Mouse (Mus musculus) gastrocnemius, postnatal 14 days (tissue): ENCODE measurements around the gene Haus4. TPM values are rescaled to one million over a fixed set of nuclear protein-coding genes. Genes with fewer than 3 reads are reported as not detected.

Experiments
- DNase-seq: peaks from one replicate; pipeline ENCODE4 v3.0.0; 2021; ENCODE audit warnings: mixed read lengths
- intact Hi-C: fragments of 180-260 bp; cut with DNase I; formaldehyde crosslinking; loops from one replicate; pipeline ENCODE4 v1.15.1; 2025; ENCODE audit warnings: low total_unique reads
- long read RNA-seq, 2 experiments: library from polyadenylated mRNA; stranded (forward); transcript quantifications; one replicate each; pipeline ENCODE4 v2.0.0; 2021
- total RNA-seq, 2 experiments: library from RNA; stranded (reverse); gene quantifications; 2 replicates each; pipeline ENCODE4 v1.2.3; 2021

Haus4 gene
- 1 to 10 TPM; 5.8 to 6.5 TPM for total RNA-seq
- long read RNA-seq, experiment 1, transcript Haus4-201 (10 exons, 1,587 nt): major isoform, 6 of 8 reads
- long read RNA-seq, experiment 1, partial matches to known transcripts: 1 of 8 reads
- long read RNA-seq, experiment 1, other reads (novel, unspliced or antisense): 1 of 8 reads
- long read RNA-seq, experiment 2, transcript Haus4-201 (10 exons, 1,587 nt): major isoform, 6 of 7 reads
- long read RNA-seq, experiment 2, partial matches to known transcripts: 0 of 7 reads
- long read RNA-seq, experiment 2, other reads (novel, unspliced or antisense): 1 of 7 reads

- intact Hi-C loops: no loop called here
- DNase-seq: peak; percentile 81
Observed at GRCm38 (mm10) chr14:54553975-54554769, at the start of gene Haus4. Gene Haus4 (minus strand): TSS chr14:54554616.

DNA sequence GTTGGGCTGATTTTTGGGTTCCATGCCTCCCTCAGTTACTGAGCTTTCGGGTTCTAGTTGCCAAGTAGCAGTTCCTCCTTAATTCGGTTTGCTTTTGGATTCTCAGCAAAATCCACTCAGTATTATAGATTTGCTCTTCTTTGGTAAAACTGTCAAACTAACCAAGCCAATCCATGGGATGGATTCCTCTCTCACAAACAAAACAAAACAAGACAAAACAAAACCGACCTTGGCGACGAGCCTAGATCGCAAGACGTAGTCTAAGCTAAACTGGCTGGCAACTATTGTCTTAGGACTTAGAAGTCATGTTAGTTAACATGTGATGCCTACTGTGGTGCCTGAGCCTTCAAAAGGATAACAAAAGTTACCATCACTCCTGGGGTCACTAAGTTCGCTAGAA is 49.3 kb upstream of the Haus4 start:
- intact Hi-C loops: no loop called here
- DNase-seq: no peak

GRCm38 (mm10) chr14:54603038-54603654 is 48.7 kb upstream of the Haus4 start:
- peak; percentile 97 for DNase-seq
- intact Hi-C loops: no loop called here

DNA sequence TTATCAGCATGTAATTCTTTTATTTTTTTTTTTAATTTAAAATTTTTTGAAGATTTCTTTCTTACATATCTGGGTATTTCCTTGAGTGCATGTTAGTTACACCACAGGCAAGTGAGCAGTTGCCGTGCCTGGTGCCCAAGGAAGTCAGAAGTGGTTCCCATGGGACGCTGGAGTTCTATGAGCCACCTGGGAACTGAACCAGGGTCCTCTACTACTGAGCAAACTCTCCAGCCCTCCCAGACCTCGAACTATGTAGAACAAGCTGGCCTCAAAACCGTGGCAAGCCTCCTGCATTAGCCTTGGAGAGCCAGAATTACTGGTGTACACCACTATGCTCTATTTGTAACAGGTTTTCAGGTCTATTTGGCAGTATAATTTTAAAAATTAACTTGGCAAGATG is 48.2 kb upstream of the Haus4 start:
- no peak for DNase-seq

DNA sequence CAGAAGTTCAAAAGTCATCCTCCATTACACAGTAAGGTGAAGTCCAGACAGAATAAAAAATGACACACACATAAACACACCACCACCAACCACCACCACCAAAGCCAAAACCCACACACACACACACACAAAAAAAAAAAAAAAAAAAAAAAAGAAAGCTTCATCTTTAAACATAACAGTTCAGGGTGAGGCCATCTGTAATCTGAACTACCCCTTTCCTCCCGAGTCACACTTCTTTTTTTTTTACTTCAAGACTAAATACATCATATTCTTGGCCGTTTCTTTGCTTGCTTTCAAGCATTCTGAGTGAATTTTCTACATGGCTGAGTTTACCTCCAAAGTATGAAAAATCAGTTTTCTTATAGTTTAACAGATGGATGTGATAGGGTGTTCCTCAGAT is 47.2 kb upstream of the Haus4 start:
- intact Hi-C loops: no loop called here
- no peak for DNase-seq

More for the DNA sequence above, 48.2 kb upstream of the Haus4 start:
- intact Hi-C loops: no loop called here

- intact Hi-C loops: no loop called here
- no peak for DNase-seq
Observed at GRCm38 (mm10) chr14:54597084-54597483, 42.7 kb upstream of the Haus4 start.

DNA sequence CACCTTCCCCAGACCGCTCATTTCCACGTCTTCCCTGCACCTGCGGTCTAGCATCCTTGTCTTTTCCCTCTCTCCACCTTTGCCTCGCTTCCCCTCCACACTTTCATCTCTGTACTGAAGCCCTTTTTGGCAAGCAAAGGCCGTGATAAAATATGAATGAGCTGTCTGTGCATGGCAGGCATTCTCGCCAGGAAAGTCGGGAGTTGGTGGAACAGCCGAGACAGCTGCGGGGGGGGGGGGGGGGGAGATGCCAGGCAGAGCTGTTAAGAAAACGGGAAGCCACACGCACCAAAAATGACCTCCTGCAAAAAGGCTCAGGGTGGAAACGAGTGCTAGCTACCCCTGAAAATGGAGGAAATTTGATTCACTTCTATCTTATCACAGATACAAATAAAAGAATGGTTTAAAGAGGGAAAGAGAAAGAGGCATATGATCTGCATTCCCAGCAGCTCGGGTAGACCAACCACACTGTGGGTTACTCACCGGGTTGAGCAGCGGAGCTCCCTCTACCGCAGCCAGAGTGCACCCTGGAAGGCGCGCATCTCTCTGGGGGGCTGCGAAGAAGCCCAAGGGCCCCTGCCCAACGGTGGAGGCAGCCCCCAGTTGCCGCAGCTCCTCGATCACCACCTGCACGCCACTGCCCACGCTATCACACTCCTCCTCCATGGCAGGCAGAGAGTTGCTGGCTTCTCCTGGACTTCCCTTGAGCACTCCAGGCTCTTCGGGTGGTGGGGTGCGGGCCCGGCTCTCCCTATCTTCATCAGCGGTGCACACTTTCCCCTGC is 40.4 kb upstream of the Haus4 start:
- intact Hi-C loops: no loop called here
- no peak for DNase-seq

DNA sequence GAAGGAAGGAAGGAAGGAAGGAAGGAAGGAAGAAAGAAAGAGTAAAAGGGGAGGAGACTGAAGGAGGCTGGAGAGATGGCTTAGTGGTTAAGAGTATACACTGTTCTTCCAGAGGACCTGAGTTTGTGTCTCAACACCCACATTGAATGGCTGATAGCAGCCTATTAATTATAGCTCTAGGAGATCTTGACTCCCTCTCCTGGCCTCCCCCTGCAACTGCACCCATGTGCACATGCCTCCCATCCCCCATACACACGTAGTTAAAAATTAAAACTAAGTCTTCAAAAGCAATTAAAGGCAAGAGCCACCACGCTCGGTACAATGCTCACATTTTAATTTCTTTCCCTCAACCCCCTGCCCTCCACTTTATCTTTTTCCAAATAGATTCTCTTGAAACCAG is 39.6 kb upstream of the Haus4 start:
- intact Hi-C loops: no loop called here
- DNase-seq: no peak

DNA sequence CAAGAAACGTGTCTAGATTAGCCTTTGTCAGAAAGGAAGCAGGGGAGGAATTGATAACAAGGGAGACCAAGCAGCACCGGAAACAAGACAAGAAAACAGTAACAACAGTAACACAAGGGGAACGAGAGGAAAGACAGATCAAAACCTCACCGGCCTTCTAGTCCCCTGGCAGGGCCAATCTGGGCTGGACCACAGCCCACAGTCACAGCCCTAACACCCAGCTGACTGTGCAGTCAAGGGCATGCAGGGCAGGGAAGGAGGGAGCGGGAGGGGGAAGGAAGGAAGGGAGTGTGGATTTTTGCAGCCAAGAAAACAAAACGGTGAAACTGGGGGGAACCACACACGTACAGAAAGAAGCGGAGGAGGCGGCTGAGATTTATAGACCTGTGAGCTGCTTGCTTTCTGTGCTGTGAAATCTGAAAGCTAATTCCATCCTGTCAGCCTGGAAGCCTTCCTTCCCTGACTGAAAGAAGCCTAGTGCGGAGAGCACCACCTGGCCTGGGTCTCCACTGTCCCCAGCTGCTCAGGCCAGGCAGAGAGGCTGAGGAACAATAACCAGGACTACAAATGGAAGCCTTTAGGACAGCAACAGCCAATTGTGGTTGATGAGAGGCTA is 38.0 kb upstream of the Haus4 start:
- peak; percentile 47 for DNase-seq

DNA sequence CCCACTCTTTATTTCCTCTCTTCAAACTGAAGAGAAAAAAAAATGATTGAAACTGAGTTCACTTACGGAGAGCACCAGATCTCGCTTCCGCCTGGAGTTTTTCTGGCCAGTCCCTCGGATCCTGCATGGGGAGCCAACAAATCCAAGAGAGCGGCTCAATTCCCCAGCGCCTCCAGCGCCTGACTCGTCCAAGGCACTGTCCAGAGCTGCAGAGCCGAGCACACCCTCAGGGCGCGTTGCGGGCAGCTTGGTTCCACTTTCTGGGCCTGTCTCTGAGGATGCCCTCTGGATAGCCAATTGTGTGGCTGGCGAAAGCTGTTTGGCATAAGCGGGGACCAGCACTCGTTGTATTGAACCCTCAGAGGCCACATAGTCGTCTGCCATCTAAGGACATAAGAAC is 36.6 kb upstream of the Haus4 start:
- no peak for DNase-seq
- intact Hi-C loops: no loop called here

More for the DNA sequence above, 38.0 kb upstream of the Haus4 start:
- intact Hi-C loops: no loop called here

GRCm38 (mm10) chr14:54583681-54584338 is 29.4 kb upstream of the Haus4 start:
- intact Hi-C loops: loop anchor here (5.0 kb wide), 1 partner anchor 53 kb away; no protein-coding TSS in a partner anchor
- peak; percentile 62 for DNase-seq

DNA sequence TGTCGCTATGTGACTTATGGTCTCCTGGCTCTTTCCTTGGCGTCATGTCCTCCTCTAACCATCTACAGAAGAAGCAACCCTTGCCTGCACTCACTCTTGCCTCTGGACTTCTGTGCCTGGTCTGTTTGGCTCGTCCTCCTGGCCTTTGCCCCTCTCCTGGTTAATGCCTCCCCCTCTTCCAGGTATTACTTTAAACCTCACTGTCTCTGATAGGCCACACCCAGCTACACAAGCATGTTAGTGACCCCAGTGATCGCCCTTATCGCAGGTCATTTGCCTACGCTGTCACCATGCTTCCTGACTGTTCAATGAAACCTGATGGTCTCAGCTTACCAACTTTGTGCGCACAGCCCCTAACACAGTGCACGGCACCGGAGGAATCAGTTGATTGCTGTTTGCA is 28.1 kb upstream of the Haus4 start:
- intact Hi-C loops: loop anchor here (5.0 kb wide), 1 partner anchor 55 kb away; no protein-coding TSS in a partner anchor
- no peak for DNase-seq

- no peak for DNase-seq
- intact Hi-C loops: loop anchor here (5.0 kb wide), 1 partner anchor 58 kb away; no protein-coding TSS in a partner anchor
Observed at GRCm38 (mm10) chr14:54579638-54580037, 25.2 kb upstream of the Haus4 start.

- DNase-seq: no peak
- intact Hi-C loops: no loop called here
Observed at GRCm38 (mm10) chr14:54578063-54578462, 23.6 kb upstream of the Haus4 start.

GRCm38 (mm10) chr14:54577089-54577982 is 22.9 kb upstream of the Haus4 start, which contains the start of gene Ajuba:
Gene Ajuba (minus strand): TSS chr14:54577558.
- intact Hi-C loops: no loop called here
- peak; percentile 92 for DNase-seq

DNA sequence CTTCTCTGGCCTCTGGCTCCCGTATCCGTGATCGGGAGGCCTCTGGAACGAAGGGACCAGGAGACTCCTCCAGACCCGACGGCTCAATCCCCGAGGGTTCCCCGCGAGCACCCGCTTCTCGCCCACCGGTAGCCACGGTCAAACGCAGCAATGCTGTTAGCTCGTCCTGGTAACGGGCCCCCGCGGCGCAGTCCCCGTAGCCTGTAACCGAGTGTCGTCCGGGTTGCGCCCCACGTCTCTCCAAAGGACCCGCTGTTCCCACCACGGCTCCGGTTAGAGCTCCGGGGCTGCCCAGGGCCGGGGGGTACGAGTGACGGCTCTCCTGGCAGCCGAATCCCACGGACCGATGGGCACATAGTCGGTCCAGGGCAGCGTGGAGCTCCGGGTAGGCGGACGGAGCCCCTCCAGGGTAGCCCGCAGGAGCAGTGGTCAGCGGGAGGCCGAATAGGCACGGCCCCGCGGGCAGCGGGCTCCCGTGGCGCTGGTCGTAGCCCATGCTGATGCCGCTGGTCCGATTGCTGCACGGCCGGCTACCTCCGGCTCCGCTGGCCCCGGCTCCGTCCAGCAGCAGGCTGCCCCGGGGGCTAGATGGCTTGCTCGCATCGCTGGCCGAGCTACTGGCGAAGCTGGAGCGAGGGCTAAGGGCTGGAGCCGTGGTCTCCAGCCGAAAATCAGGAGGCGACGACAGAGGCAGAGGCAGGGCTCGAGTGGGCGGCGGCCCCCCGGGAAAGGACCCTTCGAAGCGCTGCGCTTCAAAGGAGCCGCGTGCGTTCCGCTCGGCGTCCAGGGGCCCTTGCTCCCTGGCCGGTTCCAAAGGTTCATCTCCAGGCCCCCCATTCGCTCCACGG is 22.0 kb upstream of the Haus4 start:
- intact Hi-C loops: no loop called here

DNA sequence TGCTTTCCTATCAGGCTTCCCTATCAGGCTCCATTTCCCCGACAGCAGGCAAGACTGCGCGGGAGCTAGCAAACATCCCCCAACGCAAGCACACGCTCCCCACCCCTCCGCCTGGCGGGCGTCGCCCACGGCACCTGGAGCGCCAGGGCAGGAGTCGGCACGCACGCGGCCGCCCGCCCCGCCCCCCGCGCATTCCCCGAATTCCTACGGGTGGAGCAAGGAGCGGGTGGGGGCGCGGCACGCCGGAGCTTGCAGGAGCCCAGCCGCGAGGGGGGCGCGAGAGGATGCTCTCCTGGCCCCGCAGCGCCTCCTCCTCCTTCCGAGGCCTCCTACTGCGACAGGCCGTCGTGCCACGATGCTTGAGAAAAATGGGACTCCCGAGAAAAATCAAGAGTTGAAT is 21.2 kb upstream of the Haus4 start:
- peak; percentile 75 for DNase-seq
- intact Hi-C loops: no loop called here

More for the DNA sequence above, 22.0 kb upstream of the Haus4 start:
- DNase-seq: peak; percentile 40
